Mouse (Mus musculus): Measurements from ENCODE around the gene Pycr1.

DNA sequence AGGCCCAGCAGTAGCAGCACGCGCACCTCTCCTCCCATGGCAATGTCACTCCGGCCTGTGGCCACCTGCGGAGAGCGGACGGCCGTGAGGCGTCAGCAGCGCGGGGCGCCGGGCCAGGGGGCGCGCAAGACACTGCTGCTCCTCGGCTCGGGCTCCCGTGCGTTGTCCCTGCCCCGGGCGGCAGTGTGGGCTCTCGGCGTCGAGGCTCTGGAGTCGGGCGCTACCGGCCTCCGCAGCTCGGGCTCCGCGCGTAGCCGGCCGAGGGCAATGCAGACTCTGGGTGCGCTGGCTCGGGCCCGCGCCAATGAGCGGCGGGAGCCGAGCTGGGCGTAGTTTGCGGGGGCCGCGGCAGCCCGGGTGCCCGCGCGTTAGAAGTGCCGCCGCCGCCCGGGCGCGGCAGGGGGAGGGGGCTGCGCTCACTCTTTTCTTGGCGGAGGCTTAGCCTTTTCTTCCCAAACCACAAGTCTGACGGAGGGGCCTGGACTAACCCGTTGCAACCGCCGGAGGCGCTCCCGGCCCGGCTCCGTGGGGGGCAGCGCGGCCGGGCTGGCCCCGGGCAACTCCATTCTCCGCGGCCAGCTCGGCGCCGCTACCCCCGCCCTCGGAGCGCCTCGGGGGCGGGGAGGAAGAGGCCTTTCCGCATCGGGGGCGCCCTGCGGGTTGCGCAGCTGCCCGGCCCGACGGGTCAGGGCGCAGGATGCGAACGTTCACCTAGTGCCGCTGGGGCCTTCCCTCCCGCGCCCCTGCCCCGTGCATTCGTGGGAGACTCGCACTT is 16.9 kb upstream of the Pycr1 start:
- no peak for TF ChIP-seq EP300 (IDR thresholded peaks at IDR 0.05; ENCODE audit: low read depth)
- 0 out of 2 replicates have a peak, but pooled peaks have one; percentile 10 for TF ChIP-seq CTCF (IDR thresholded peaks at IDR 0.05; ENCODE audit: low read depth)
